ENCODE assay signal across 20 mouse cellular contexts in the genomic region with DNA sequence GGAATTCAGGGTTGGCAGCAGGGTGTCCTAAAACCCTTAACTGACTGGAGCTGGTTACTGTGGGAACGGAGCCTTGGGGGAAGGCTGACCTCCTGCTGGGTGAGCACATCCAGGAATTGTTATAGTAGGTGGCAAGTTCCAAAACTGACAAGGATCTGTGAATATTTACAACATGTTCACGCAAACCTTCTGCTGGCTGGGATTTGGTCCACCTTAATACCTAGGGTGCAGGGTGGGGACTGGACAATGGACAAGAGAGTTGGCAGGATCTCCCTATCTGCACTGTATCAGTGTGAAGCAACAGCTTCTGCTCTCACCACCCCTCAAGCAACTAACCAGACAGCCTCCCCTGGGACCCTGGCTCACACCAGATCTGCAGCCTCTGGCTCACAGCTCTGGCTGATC. TPM values are rescaled to one million over a fixed set of nuclear protein-coding genes. Genes with fewer than 3 reads are reported as not detected.
DNase-seq lines count a peak whose midpoint lies in the region; ATAC-seq lines count a peak whose summit lies in the region.
"Had no signal": no experiment of that assay in that cellular context is flagged by ENCODE, and none has a peak within 500 bp of the region (broad histone marks: within the 10 kb centered on the region; RNA-seq: fewer than 3 reads in every experiment).

No protein-coding gene starts in this region.

- WGBS in midbrain, embryonic 11.5 days = 17% methylated on average over 2 of the region's 2 CpGs
- WGBS in midbrain, embryonic 14.5 days = 12% methylated on average over 2 of the region's 2 CpGs
- WGBS in intestine, embryonic 16.5 days = 39% methylated on average over 2 of the region's 2 CpGs

- intact Hi-C loops in heart, postnatal 14 days (cut with DNase I) = loop anchor here (10.0 kb wide), 1 partner anchor 577 kb away; no protein-coding TSS in a partner anchor

- no peak overlapping the region for H3K9ac ChIP-seq in midbrain, embryonic 11.5 days (ENCODE audit: low read length)
- no peak overlapping the region for H3K9ac ChIP-seq in midbrain, embryonic 14.5 days (replicated peaks; ENCODE audit: low read length)
- no peak overlapping the region for H3K9ac ChIP-seq in intestine, embryonic 16.5 days (ENCODE audit: low read depth, low read length)
- H3K9ac ChIP-seq: hindbrain, embryonic 15.5 days; liver, postnatal 0 days; midbrain, embryonic 15.5 days; neural tube, embryonic 15.5 days had no signal

- H3K27ac ChIP-seq in midbrain, embryonic 11.5 days (ENCODE audit: low read depth, low read length) = no peak overlapping the region
- no peak overlapping the region for H3K27ac ChIP-seq in midbrain, embryonic 14.5 days (replicated peaks; ENCODE audit: low read depth, low read length)
- H3K27ac ChIP-seq in intestine, embryonic 16.5 days (ENCODE audit: low read length) = no peak overlapping the region
- H3K27ac ChIP-seq: hindbrain, embryonic 15.5 days; midbrain, embryonic 15.5 days; neural tube, embryonic 15.5 days had no signal

- no peaks in the 10 kb centered on the region for H3K36me3 ChIP-seq in midbrain, embryonic 11.5 days (ENCODE audit: control insufficient read depth, insufficient read depth, low read length)
- no peaks in the 10 kb centered on the region for H3K36me3 ChIP-seq in midbrain, embryonic 14.5 days (ENCODE audit: control insufficient read depth, insufficient read depth, low read length)
- H3K36me3 ChIP-seq in intestine, embryonic 16.5 days (ENCODE audit: control insufficient read depth, insufficient read depth, low read length) = no peaks in the 10 kb centered on the region
- H3K36me3 ChIP-seq: hindbrain, embryonic 15.5 days; midbrain, embryonic 15.5 days; neural tube, embryonic 15.5 days had no signal

- H3K9me3 ChIP-seq in midbrain, embryonic 11.5 days (ENCODE audit: control insufficient read depth, low read length) = no peaks in the 10 kb centered on the region
- no peaks in the 10 kb centered on the region for H3K9me3 ChIP-seq in midbrain, embryonic 14.5 days (ENCODE audit: control insufficient read depth, low read length)
- H3K9me3 ChIP-seq in intestine, embryonic 16.5 days (ENCODE audit: control insufficient read depth, low read length) = no peaks in the 10 kb centered on the region
- H3K9me3 ChIP-seq: hindbrain, embryonic 15.5 days; midbrain, embryonic 15.5 days; neural tube, embryonic 15.5 days had no signal

- peak; percentile 26 to 33 for DNase-seq in gastrocnemius, adult 8-10 months (ENCODE audit: low spot score in 2 of 2)
- DNase-seq in gastrocnemius, postnatal 4 days (ENCODE audit: low spot score in 2 of 2) = no peak
- DNase-seq in midbrain, embryonic 11.5 days (ENCODE audit: low spot score, missing footprints) = peak; percentile 79
- no peak for DNase-seq in midbrain, embryonic 14.5 days
- DNase-seq in heart, postnatal 14 days = peak; percentile 54 to 64
- DNase-seq: cerebellum, adult 2 months; liver, postnatal 0 days; right cerebral cortex, adult 18-20 months; thymus, postnatal 36 days had no signal

- no peaks in the 10 kb centered on the region for H3K4me1 ChIP-seq in midbrain, embryonic 11.5 days (ENCODE audit: control insufficient read depth, insufficient read depth, low read length)
- 0 out of 2 replicates have a peak, but pooled peaks cover 3% of the 10 kb centered on the region for H3K4me1 ChIP-seq in midbrain, embryonic 14.5 days (ENCODE audit: control insufficient read depth, insufficient read depth, low read length)
- peaks cover 3% of the 10 kb centered on the region; the same call in 1 of the 2 replicates for H3K4me1 ChIP-seq in intestine, embryonic 16.5 days (ENCODE audit: control insufficient read depth, insufficient read depth, low read length)

- H3K4me2 ChIP-seq in midbrain, embryonic 11.5 days = no peak overlapping the region
- no peak overlapping the region for H3K4me2 ChIP-seq in midbrain, embryonic 14.5 days (ENCODE audit: low read length)
- H3K4me2 ChIP-seq in intestine, embryonic 16.5 days (ENCODE audit: low read depth, low read length) = no peak overlapping the region
- H3K4me2 ChIP-seq: hindbrain, embryonic 15.5 days; midbrain, embryonic 15.5 days; neural tube, embryonic 15.5 days had no signal

- H3K4me3 ChIP-seq in midbrain, embryonic 11.5 days (ENCODE audit: low read depth, low read length) = no peak overlapping the region
- no peak overlapping the region for H3K4me3 ChIP-seq in midbrain, embryonic 14.5 days (replicated peaks; ENCODE audit: low read depth, low read length)
- no peak overlapping the region for H3K4me3 ChIP-seq in intestine, embryonic 16.5 days (ENCODE audit: low read length)
- H3K4me3 ChIP-seq: hindbrain, embryonic 15.5 days; midbrain, embryonic 15.5 days; neural tube, embryonic 15.5 days had no signal

- H3K27me3 ChIP-seq in midbrain, embryonic 11.5 days (ENCODE audit: control insufficient read depth, insufficient read depth, low read length) = peaks cover 7% of the 10 kb centered on the region
- H3K27me3 ChIP-seq in midbrain, embryonic 14.5 days (ENCODE audit: control insufficient read depth, insufficient read depth, low read length) = peaks cover 7% of the 10 kb centered on the region; the same call in 1 of the 2 replicates
- no peaks in the 10 kb centered on the region for H3K27me3 ChIP-seq in intestine, embryonic 16.5 days (replicated peaks; ENCODE audit: control insufficient read depth, insufficient read depth, low read length)
- H3K27me3 ChIP-seq: midbrain, embryonic 15.5 days had no signal

- no peak for ATAC-seq in midbrain, embryonic 11.5 days (ENCODE audit: low FRiP score)
- no peak for ATAC-seq in midbrain, embryonic 14.5 days (ENCODE audit: low FRiP score, low TSS enrichment)
- no peak for ATAC-seq in megakaryocyte, adult 5-6 weeks (ENCODE audit: poor library complexity, severe bottlenecking)
- ATAC-seq in intestine, embryonic 16.5 days = no peak
- ATAC-seq in megakaryocyte-erythroid progenitor cell, adult 5-6 weeks (replicated peaks; ENCODE audit: low FRiP score, low TSS enrichment, poor library complexity, severe bottlenecking) = no peak
- ATAC-seq: liver, postnatal 0 days; midbrain, embryonic 15.5 days had no signal

RNA-seq across cellular contexts. Expression of a gene that starts 5.3 kb away (rescaled TPM):
- 1 to 10 TPM; 3.5 to 5.1 (median 3.6) TPM for total RNA-seq in gastrocnemius, adult 8-10 months (2022)
- 10 to 100 TPM; 11.8 to 13.3 TPM for total RNA-seq in gastrocnemius, postnatal 4 days (2021)
- polyA plus RNA-seq in midbrain, embryonic 11.5 days (2014; fragmentation: Nextera tagmentation; extraction: Ambion mirVana) = 34.3 and 38.2 TPM in 2 replicates
- polyA plus RNA-seq in midbrain, embryonic 14.5 days (2014; fragmentation: Nextera tagmentation; extraction: Ambion mirVana) = 7.0 and 12.6 TPM in 2 replicates
- 100 to 1,000 TPM; 151 to 165 TPM for total RNA-seq in heart, postnatal 14 days (2021)
- total RNA-seq in megakaryocyte, adult 5-6 weeks (2015) = 3.6 and 8.3 TPM in 2 replicates
- total RNA-seq in megakaryocyte, adult 5-6 weeks (2017) = 2.6 and 4.3 TPM in 2 replicates
- polyA plus RNA-seq in intestine, embryonic 16.5 days (2015; fragmentation: Nextera tagmentation; extraction: Ambion mirVana) = 28.7 and 31.7 TPM in 2 replicates
- 13.3 and 15.4 TPM in 2 replicates for total RNA-seq in megakaryocyte-erythroid progenitor cell, adult 5-6 weeks (2014; fragmentation: Nextera tagmentation)
- total RNA-seq in megakaryocyte-erythroid progenitor cell, adult 5-6 weeks (2017) = 2.2 and 3.5 TPM in 2 replicates

RNA-seq across cellular contexts. Expression of a gene that starts 23.0 kb away (rescaled TPM):
- not detected for total RNA-seq in gastrocnemius, adult 8-10 months (2022)
- total RNA-seq in gastrocnemius, postnatal 4 days (2021) = under 1 TPM; 0.08 to 0.29 TPM
- 0.14 and 0.17 TPM in 2 replicates for polyA plus RNA-seq in midbrain, embryonic 11.5 days (2014; fragmentation: Nextera tagmentation; extraction: Ambion mirVana)
- 0.18 and 0.19 TPM in 2 replicates for polyA plus RNA-seq in midbrain, embryonic 14.5 days (2014; fragmentation: Nextera tagmentation; extraction: Ambion mirVana)
- total RNA-seq in heart, postnatal 14 days (2021) = under 1 TPM in 1 of 2 experiments, not detected in 1; 0.12 TPM
- total RNA-seq in megakaryocyte, adult 5-6 weeks (2015) = 0.34 TPM in 1 of 2 replicates, not detected in the other
- total RNA-seq in megakaryocyte, adult 5-6 weeks (2017) = 0.04 TPM in 1 of 2 replicates, not detected in the other
- polyA plus RNA-seq in intestine, embryonic 16.5 days (2015; fragmentation: Nextera tagmentation; extraction: Ambion mirVana) = 24.9 and 40.5 TPM in 2 replicates
- total RNA-seq in megakaryocyte-erythroid progenitor cell, adult 5-6 weeks (2014; fragmentation: Nextera tagmentation) = 2.0 and 5.1 TPM in 2 replicates
- total RNA-seq in megakaryocyte-erythroid progenitor cell, adult 5-6 weeks (2017) = not detected in 2 replicates
- total RNA-seq: MEL had no signal
- polyA plus RNA-seq: C2C12; limb, embryonic 11.5 days; stomach, embryonic 14.5 days had no signal

RNA-seq across cellular contexts. Expression of a gene that starts 49.8 kb away (rescaled TPM):
- total RNA-seq in gastrocnemius, adult 8-10 months (2022) = under 1 TPM in 3 of 4 experiments, not detected in 1; 0.07 to 0.43 (median 0.12) TPM
- 1 to 10 TPM in 1 of 2 experiments, under 1 TPM in 1; 0.56 to 1.6 TPM for total RNA-seq in gastrocnemius, postnatal 4 days (2021)
- polyA plus RNA-seq in midbrain, embryonic 11.5 days (2014; fragmentation: Nextera tagmentation; extraction: Ambion mirVana) = not detected in 2 replicates
- not detected in 2 replicates for polyA plus RNA-seq in midbrain, embryonic 14.5 days (2014; fragmentation: Nextera tagmentation; extraction: Ambion mirVana)
- total RNA-seq in heart, postnatal 14 days (2021) = not detected
- total RNA-seq in megakaryocyte, adult 5-6 weeks (2015) = not detected in 2 replicates
- not detected in 2 replicates for total RNA-seq in megakaryocyte, adult 5-6 weeks (2017)
- polyA plus RNA-seq in intestine, embryonic 16.5 days (2015; fragmentation: Nextera tagmentation; extraction: Ambion mirVana) = not detected in 2 replicates
- not detected in 2 replicates for total RNA-seq in megakaryocyte-erythroid progenitor cell, adult 5-6 weeks (2014; fragmentation: Nextera tagmentation)
- not detected in 2 replicates for total RNA-seq in megakaryocyte-erythroid progenitor cell, adult 5-6 weeks (2017)
- total RNA-seq: adrenal gland, postnatal 36 days; MEL had no signal
- polyA plus RNA-seq: C2C12; cerebellum, adult 2 months; hindbrain, embryonic 15.5 days; limb, embryonic 11.5 days; liver, postnatal 0 days; midbrain, embryonic 15.5 days; neural tube, embryonic 15.5 days; stomach, embryonic 14.5 days had no signal

Comparison
In these comparisons a context has a peak if more than half of its experiments do, and no peak if none do; other contexts are left out.
1. DNase-seq: peak in gastrocnemius, adult 8-10 months (2 of 2), midbrain, embryonic 11.5 days (single experiment) and heart, postnatal 14 days (2 of 2); none in gastrocnemius, postnatal 4 days (0 of 2) and midbrain, embryonic 14.5 days (single experiment).
2. RNA of a gene that starts 5.3 kb away (total RNA-seq): 151 to 165 TPM in heart, postnatal 14 days; 11.8 to 13.3 TPM in gastrocnemius, postnatal 4 days, 2.2 to 15.4 TPM in megakaryocyte-erythroid progenitor cell, adult 5-6 weeks, 2.6 to 8.3 TPM in megakaryocyte, adult 5-6 weeks and 3.5 to 5.1 TPM in gastrocnemius, adult 8-10 months; every median in the first group is over 4 times any median in the second.